Mouse (Mus musculus) T-helper 2 cell (primary cell): ENCODE measurements around the gene Patj.

Experiments
- in situ Hi-C: fragments of 300-600 bp; cut with MboI, MseI; formaldehyde crosslinking; loops from one replicate; pipeline ENCODE4 v1.15.1; 2025; ENCODE audit warnings: high pct_unique_total_duplicates

Gene Patj

DNA sequence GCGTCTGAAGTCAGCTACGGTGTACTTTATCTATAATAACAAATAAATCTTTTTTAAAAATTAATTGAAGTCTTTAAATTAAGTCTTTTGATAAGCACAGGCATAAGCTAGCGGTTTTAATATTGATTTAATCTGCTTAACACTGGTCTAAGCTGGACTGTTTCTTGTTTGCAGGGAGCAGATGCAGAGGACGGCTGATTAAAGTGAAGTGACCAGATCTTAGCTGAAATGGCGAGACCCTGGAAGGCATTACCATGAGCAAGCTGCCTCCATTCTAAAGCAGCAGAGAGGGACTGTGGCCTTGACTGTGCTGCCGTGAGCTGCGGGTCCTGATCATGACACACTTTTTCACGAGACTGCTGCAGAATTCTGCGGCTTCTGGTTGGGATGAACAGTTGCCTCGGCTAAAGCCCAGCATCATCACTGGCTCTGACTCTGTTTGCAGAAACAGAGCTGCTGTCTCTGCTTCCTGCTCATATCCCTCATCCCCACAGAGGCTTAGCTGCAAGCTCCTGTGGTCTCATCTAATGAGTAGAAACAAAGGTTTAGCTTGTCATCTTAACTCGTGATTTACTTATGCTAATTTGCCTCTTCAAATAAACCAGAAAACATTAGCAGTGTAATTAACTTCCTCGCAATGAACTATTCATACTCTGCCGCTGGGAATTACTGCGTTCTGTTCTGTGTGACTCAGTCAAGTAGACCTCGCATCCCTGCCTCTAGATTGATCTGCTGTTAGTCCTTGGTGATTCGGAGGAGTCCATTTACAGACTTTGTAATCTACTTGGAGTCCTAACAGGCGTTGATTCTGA is 322.4 kb downstream of the Patj start:
- in situ Hi-C loops, result loop anchor here (10.0 kb wide), 1 partner anchor 467 kb away; no protein-coding TSS in a partner anchor

DNA sequence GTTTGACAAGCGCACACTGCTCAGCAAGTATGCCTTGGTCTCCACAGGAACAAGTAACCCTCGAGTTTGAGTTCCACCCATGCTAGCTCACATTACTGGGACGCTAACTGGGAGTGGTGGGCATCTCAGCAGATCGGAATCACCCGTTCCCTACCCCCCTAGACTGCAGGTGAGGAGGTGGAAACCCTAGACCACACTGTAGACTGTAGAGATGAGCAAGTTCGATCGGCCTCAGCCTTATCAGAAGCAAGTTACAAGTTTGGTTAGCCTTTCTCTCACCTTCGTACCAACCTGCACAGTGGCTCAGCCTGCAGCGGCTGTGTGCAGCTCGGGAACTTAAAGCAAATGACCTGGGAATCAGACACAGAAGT is 322.9 kb downstream of the Patj start:
- in situ Hi-C loops, result loop anchor here (10.0 kb wide), 1 partner anchor 466 kb away; no protein-coding TSS in a partner anchor

DNA sequence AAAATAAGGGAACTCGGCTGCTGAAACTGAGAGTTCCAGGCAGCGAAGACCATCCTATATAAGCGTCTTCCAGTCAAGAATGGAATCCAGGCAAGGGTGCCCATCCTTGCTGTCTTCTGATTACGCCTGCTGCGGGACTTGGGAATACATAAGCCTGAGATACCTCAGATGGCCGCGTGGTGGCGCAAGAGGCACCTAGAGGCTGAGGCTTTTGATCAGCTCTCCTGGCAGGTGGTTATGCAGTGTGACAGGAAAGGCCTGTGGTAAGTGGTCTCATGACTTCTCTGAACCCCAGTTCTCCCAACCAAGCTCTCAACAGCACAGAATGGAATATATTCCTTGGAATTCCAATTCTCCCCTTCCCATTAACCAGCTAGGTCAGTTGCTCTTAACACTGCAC is 326.9 kb downstream of the Patj start:
- in situ Hi-C loops, result no loop called here

DNA sequence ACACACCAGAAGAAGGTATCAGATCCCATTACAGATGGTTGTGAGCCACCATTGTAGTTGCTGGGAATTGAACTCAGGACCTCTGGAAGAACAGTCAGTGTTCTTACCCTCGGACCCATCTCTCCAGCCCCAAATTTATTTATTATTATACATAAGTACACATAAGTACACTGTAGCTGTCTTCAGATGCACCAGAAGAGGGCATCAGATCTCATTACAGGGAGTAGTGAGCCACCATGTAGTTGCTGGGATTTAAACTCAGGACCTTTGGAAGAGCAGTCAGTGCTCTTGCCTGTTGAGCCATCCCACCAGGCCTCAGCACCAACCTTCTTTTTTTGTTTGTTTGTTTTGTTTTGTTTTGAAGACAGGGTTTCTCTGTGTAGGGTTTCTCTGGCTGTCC is 329.1 kb downstream of the Patj start:
- in situ Hi-C loops, result loop anchor here (5.0 kb wide), 1 partner anchor 158 kb away; no protein-coding TSS in a partner anchor

DNA sequence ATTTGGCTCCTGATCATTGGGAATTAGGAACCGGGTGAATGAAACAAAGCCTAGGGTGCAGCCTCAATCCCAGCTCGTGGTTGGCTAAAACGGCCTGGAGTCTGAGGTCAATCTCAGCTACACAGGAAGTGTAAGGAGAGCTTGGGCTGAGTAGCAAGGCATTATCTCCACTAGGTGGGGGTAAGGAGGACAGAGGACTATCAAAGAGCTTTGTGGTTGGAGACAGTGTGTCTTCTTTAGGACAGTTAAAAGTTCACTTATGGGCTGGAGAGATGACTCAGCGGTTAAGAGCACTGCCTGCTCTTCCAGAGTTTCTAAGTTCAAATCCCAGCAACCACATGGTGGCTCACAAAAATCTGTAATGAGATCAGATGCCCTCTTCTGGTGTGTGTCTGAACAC is 329.9 kb downstream of the Patj start:
- in situ Hi-C loops, result loop anchor here (5.0 kb wide), 1 partner anchor 157 kb away; no protein-coding TSS in a partner anchor

DNA sequence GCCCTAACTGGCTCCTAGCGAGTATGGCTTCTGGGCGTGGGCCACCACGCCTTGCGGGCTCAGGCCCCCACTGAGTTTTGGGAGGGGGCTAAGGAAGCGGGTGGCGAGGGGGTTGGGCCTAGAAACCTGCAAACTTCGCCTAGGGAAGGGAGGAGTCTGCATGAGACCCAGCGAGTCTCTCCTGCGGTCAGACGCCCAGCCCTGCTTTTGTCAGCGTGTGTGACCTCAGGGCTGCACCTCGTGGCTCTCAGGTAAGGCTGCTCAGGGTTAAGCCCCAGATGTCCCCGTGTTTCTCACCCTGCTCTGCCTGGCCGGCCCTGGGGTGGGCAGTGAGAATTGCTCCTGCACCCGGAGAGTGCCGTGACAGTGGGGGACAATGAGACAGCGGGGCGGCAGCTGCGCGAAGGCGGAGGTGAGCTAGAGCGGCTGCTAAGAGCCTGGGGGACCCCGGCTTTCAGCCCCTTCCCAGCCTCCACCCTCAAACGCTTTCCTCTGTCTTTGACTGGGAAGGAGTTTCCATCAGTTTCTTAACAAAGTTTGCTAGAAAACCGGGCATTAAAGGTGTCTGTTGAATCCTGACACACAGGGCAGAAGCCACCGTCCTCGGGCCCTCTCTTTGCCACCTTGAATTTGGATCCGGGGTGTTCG is 331.1 kb downstream of the Patj start, which contains the start of gene L1td1:
TSS of gene L1td1 (plus strand) at position 145 of the 648 bp plus-strand sequence.
- in situ Hi-C loops, result loop anchor here (5.0 kb wide), 1 partner anchor 156 kb away; no protein-coding TSS in a partner anchor

DNA sequence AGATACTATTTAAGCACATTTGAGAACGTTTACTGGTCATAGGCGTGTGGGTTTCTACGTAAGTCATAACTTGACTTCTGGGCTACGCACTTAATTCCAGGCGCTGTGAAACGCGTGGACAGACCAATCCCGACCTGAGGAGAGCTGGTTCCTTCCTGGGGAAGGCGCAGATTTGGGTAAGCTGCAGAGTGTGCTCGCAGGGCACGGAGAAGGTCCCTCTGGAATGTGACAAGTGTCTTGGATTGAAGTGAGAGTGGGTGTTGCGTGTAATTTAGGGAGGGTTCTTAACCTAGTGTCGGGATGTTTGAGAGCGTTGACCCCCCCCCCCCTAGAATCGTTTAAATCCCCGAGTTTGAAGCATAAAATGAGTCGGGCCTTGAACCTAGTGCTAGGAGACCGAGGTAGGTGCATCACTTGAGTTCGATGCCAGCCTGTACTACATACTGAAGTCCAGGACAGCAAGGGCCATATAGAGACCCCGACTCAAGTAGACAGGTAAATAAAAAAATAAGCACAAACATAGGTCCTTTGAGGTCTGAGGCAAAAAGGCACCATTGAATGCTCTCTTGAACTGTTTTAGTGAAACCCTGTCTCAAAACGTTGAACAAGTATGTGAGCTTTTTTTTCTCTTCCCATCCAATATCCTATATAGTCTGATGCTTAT is 331.8 kb downstream of the Patj start:
- in situ Hi-C loops, result loop anchor here (5.0 kb wide), 1 partner anchor 155 kb away; no protein-coding TSS in a partner anchor

DNA sequence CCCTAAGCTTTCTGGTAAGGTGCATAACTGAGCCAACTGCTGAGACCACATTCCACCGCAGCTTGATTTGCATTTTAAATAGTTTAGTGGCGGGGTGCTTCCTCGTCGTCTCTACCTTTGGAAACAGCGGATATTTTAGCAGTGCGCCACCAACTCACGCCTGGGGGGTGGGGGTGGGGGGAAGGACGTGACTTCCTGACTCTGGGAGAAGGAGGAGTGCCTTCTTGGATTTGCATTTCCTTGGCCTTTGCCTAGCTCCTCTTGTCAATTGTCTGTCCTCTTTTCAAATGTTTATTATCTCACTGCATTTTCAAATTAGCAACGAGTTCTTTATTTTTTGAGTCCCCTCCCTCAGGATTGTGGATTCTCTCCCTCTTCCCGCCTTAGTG is 332.4 kb downstream of the Patj start:
- in situ Hi-C loops, result loop anchor here (5.0 kb wide), 1 partner anchor 154 kb away; no protein-coding TSS in a partner anchor

DNA sequence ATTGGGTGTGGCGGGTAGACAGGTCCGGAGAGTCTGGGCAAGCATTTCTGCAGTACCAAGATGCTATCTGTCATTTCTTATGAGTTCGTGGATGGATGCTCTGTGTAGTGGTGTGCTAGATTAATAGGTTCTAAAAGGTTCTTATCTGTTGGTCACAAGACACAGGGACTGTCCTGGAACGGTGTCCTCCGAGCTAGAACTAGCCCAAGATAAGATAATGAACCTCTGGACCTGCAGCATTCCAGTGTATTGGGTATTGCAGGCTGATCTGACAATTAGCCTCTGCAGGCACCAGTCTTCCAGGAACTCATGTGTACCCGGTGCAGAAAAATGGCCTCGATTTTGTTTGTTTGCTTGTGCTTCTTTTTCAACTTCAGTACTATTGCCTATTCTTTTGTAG is 333.1 kb downstream of the Patj start:
- in situ Hi-C loops, result loop anchor here (5.0 kb wide), 1 partner anchor 154 kb away; no protein-coding TSS in a partner anchor

DNA sequence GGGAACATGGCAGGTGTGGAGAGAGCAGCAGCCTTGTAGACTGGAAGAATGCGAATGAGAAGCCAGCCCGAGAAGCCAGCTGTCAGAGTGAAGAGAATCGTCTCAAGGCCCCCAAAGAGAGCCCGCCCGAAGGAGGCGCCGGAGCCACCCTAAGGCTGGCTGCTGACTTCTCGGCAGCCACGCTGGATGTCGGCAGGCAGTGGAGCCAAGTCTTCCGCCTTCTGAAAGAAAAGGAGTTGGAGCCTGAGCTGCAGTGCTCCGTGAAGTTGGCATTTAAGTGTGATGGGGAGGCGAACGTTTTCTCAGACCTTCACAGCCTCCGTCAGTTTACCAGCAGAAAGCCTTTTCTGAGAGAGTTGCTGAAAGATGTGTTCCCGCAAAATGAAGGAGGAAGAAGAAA is 338.1 kb downstream of the Patj start:
- in situ Hi-C loops, result no loop called here

DNA sequence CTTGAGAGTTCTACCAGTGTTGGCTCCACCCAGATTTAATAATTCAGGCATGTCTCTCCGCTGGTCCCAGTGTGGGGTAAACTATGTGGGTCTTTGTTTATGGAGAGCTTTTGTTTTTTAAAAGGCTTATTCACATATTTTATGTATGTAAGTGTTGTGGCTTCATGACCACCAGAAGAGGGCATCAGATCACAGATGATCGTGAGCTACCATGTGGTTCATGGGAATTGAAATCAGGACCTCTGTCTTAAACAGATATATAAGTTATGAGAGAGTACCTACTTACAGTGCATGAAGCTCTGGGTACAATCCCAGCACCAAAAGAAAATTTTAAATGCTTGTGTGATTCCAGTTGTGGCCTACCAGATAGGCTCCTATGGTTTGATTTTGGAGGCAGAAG is 344.2 kb downstream of the Patj start:
- in situ Hi-C loops, result no loop called here

DNA sequence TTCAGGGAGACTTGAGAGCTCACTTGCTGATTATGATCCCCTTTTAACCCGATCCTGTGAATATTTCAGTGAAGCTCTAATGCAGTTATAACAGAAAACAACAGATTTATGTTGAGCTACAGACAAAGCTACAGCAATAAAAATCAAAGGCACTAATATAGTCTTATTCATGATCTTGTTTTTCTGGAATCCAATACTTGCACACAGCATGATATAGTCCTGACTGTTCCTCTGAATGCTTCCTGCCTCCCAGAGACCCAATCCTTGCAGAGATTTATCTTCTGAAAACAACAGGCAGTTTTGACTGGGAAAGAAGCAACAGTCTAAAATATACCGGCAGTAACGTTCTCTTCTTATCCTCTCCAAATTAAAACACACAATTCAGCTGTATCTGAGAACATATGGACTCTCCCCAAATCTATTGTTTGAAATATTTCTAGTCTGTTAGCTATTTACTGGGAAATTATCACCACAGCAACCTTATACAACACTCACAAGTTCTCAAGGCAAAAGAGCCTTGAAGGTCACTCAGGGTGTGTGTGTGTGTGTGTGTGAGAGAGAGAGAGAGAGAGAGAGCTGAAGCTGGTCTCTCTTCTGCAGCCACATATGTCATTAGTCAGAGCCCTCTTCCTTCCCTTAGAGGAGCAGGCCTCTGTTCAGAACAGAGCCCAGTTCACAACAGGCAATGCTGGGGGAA is 347.8 kb downstream of the Patj start:
- in situ Hi-C loops, result no loop called here

DNA sequence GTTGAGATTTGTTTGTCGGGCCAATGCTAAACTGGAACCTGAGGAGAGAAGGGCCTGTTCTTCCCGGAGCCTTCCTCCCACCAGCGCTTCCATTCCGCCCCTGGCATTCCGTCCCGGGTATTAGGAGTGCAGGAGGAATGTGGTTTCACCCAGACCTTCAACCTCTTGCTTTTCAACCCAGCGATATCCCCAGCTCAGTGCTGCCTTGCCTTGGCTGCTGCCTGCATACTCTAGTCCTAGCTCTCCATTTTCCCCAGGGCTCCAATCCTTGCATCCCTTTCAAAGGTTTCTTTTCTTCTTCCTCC is 348.3 kb downstream of the Patj start:
- in situ Hi-C loops, result no loop called here

DNA sequence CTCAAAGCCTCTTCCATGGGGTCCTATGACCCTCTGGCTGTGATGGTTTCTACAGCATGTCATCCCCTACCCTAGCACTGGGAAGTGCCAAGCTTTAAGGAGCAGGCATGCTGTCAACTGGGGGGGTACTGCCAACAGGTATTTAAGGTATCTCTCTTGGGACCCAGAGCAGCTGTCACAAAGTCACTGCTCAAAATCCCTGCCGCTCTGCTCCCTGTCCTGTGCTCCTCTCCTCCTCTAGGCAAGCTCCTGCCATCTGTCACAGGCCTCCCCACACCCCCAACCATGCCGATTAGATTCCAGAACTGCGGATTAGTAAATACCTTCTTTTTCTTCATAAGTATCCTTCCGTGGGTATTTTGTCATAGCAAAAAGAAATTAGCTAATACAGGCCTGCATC is 358.9 kb downstream of the Patj start:
- in situ Hi-C loops, result no loop called here

DNA sequence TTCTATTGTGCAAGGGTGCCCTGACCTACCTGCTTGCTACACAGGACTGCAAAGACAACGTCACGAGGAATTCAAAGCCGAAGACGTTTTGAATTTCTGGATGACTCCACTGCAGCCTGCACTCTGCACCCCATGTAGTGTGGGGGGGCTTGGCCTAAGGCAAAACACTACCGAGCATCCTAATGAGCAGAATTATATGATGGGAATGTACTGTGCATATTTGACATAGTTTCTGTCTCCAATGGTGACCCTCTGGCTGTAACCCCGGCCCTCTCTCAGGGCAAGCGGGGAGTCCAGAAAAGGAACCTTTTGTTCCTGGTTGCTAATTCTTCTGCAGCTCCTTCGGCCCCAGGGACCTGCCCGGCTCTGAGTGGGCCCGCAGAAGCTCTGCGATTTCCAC is 360.6 kb downstream of the Patj start:
- in situ Hi-C loops, result no loop called here

DNA sequence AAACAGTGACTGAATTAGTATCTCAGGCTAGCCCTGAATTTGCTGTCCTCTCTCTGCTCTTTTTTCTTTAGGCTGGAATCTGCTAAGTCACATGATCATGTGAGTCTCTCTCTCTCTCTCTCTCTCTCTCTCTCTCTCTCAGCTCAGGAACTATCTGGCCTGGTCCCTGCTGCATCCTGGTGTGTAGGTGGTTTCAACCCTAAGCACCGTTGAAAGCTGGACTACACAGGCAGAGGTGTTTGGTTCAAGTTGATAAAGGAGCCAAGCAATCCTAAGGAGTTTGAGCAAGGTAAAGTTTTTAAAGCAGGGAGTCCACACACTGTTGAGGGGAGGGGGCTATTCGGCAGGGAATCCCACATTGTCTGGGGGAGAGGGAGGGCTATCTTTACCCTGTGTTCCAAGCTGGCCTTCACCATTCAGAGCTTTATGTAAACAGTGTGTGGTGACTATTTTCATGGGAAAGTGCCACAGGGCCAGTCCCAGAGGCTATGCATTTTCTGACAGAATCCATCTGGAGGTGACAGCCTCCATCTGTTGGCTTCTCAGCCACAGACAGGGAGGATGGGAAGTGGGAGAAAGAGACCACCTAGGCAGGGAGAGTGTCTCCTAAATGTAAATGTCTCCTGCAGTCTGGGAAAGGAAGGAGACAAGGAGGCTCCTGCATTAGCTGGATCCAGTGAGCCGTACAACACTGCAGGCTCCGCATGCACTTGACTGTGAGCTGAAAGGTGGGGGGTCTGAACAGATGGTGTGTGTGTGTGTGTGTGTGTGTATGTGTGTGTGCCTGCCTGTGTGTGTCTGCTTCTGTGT is 362.6 kb downstream of the Patj start:
- in situ Hi-C loops, result no loop called here

DNA sequence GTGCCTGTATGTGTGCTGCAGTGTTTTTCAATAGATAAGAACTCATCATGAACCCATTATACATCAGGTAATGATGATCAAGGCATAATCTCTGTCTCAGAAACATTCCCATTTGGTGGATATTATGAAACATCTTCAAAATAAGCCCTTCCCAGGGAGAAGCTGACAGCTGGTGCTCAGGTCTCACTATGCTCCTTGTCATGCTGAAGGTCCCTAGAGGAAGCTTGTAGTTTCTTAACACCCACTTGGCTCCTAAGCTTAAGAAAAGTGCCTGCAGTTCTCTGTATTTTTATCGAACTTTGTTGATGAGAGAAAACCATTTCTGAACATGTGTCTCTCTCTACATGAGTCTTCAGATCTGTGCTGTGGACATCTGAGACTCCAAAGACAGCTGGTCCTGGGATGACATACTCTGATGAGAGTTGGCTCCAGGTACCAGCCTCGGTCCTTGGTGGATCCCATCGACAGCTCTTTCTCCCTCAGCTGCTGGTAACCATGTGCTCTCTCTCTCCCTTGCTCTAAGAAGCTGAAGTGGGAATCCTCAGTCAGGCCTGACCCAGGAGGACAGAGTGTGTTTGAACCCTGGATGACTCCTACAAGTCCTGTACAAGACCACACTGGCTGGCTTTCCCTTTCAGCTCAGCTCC is 363.4 kb downstream of the Patj start:
- in situ Hi-C loops, result no loop called here

DNA sequence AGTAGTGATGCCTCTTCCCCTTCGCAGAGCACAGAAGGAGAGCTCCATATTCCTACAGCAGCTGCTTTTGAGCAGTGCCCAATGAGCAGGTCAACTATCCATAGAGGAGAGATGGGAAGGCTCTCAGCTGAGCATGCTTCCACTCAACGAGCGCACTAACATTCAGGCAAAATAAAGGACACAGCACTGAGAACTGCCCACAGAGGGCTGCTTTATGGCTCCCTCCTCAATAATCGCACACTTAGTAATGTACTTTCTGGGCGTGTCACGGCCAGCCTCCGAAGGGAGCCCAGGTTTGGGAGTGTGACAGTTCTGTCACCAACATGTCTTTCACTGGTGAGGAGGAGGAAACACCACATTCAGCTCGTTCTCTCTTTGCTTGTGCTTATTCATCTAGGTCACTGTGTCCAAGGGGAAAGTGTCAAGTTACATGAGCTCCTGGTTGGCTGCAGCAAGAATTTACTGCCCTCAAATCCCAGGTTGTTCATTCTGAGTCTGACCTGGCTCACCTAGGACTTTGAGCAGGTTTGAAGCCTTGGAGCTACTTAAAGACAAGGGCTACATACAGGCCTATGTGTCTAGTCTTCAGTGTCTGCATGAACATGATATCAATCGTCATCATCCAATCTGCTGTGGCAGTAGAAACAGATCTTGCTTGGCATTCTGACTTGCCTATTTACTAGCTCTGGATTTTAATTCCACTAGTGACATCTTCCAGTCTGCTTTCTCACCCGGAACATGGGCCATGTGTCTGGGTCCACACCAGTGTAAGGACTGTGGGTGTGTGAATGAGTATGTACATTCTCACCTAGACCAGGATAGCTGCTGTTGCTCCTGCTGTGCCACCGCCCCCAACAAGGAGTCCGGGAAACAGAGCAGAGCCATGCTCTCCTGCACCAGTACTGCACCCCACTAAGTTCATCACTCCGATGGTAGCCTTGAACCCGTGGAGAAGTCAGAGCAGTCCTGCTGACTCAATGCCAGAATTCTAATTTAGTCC is 371.8 kb downstream of the Patj start:
- in situ Hi-C loops, result no loop called here
